Mouse (Mus musculus) Patski (cell line): ENCODE data around the gene Mthfr. TPM values are rescaled to one million over a fixed set of nuclear protein-coding genes. Genes with fewer than 3 reads are reported as not detected.
"Not testable (repeated sequence)": the region's sequence is repeated elsewhere in the genome, so short reads cannot be mapped to it uniquely, and the experiment has no call there.

Experiments
- ATAC-seq: fragments of 100-300 bp; one replicate; pipeline ENCODE4 v1.8.0; 2021
- CTCF ChIA-PET: fragments of 350-600 bp; sonication (Branson Sonifier 250); formaldehyde crosslinking; loops from one replicate; lab custom pipeline; 2022; ENCODE audit warnings: inconsistent platforms; lab: Charles Lee
- POLR2A ChIA-PET: fragments of 350-600 bp; sonication (Branson Sonifier 250); formaldehyde crosslinking; loops from one replicate; lab custom pipeline; 2022; ENCODE audit warnings: antibody characterized with exemption, inconsistent platforms; lab: Charles Lee
- DNase-seq: peaks from one replicate; pipeline ENCODE4 v3.0.0-alpha.2; 2011; ENCODE audit warnings: low read depth, low spot score
- H3K27me3 ChIP-seq: fragments of 371-371 bp; one replicate; pipeline ENCODE4 v1.5.1; 2021
- CTCF ChIP-seq: fragments of 100-300 bp; IDR thresholded peaks from one replicate; pipeline ENCODE4 v1.5.1; 2021
- in situ Hi-C: fragments of 300-500 bp; cut with MboI; formaldehyde crosslinking; loops from 3 replicates; pipeline ENCODE4 v1.11.1; 2018; ENCODE audit warnings: low pct_unique_long_range_greater_than_20kb, mixed read lengths
- polyA plus RNA-seq: library from polyadenylated mRNA; unstranded; gene quantifications from one replicate; pipeline ENCODE4 v1.2.3, GENCODE M21; 2021

The Mthfr gene
- polyA plus RNA-seq, 1 experiment from 2014 or later: 20.0 TPM

GRCm38 (mm10) chr4:148039254-148040028 lies 564 bp downstream of the Mthfr start:
- ATAC-seq (peak; percentile 5), DNase-seq (no peak)
- POLR2A ChIA-PET: interaction anchor here (1.0 to 1.1 kb wide), 2 partner anchors 15 to 19 kb away, joined by 3 read pairs; no protein-coding TSS in a partner anchor
- in situ Hi-C loops: no loop called here
- CTCF ChIA-PET: interaction anchor here (0.8 to 1.6 kb wide), 3 partner anchors 21 to 79 kb away, joined by 3 to 4 read pairs (median 4); no protein-coding TSS in a partner anchor
- H3K27me3 ChIP-seq: no peaks in the 10 kb centered on the region
- no peak for TF ChIP-seq CTCF

GRCm38 (mm10) chr4:148040029-148040830 lies 1.4 kb downstream of the Mthfr start:
- ChIA-PET CTCF (interaction anchor here (0.8 to 1.6 kb wide), 5 partner anchors 11 to 80 kb away, joined by 3 to 4 read pairs (median 4); no protein-coding TSS in a partner anchor), POLR2A (interaction anchor here (1.0 kb wide), 1 partner anchor 19 kb away, joined by 3 read pairs; no protein-coding TSS in a partner anchor)
- in situ Hi-C loops: no loop called here
- DNase-seq: no peak
- no peaks in the 10 kb centered on the region for H3K27me3 ChIP-seq
- no peak for ATAC-seq
- no peak for TF ChIP-seq CTCF

- ChIA-PET POLR2A (no interaction called here), CTCF (interaction anchor here (0.8 to 1.6 kb wide), 5 partner anchors 10 to 81 kb away, joined by 3 to 4 read pairs (median 4); no protein-coding TSS in a partner anchor)
- no peak for TF ChIP-seq CTCF
- DNase-seq: no peak
- peak; percentile 18 for ATAC-seq
- in situ Hi-C loops: no loop called here
- no peaks in the 10 kb centered on the region for H3K27me3 ChIP-seq
Observed at GRCm38 (mm10) chr4:148040933-148041610, 2.2 kb downstream of the Mthfr start.

- POLR2A ChIA-PET: no interaction called here
- DNase-seq: no peak
- CTCF ChIA-PET: interaction anchor here (0.8 to 1.6 kb wide), 5 partner anchors 10 to 37 kb away, joined by 3 to 6 read pairs (median 4); no protein-coding TSS in a partner anchor
- no peak for TF ChIP-seq CTCF
- H3K27me3 ChIP-seq: no peaks in the 10 kb centered on the region
- in situ Hi-C loops: no loop called here
- peak; percentile 5 for ATAC-seq
Observed at GRCm38 (mm10) chr4:148041611-148042191, 2.8 kb downstream of the Mthfr start.

GRCm38 (mm10) chr4:148043327-148043726 lies 4.5 kb downstream of the Mthfr start:
- DNase-seq, ATAC-seq, POLR2A ChIA-PET, in situ Hi-C loops, H3K27me3 ChIP-seq: not testable (repeated sequence)
- CTCF ChIA-PET: interaction anchor here (1.5 kb wide), 1 partner anchor 16 kb away, joined by 6 read pairs; no protein-coding TSS in a partner anchor

- DNase-seq: no peak
- no peaks in the 10 kb centered on the region for H3K27me3 ChIP-seq
- no peak for ATAC-seq
- POLR2A ChIA-PET: no interaction called here
- CTCF ChIA-PET: no interaction called here
- in situ Hi-C loops: no loop called here
- TF ChIP-seq CTCF: no peak
Observed at GRCm38 (mm10) chr4:148044113-148044512, 5.2 kb downstream of the Mthfr start.

GRCm38 (mm10) chr4:148046450-148047031 lies 7.7 kb downstream of the Mthfr start:
- no peak for DNase-seq
- ChIA-PET CTCF (interaction anchor here (1.0 to 1.9 kb wide), 3 partner anchors 13 to 20 kb away, joined by 3 to 4 read pairs (median 3); no protein-coding TSS in a partner anchor), POLR2A (no interaction called here)
- no peak for TF ChIP-seq CTCF
- in situ Hi-C loops: no loop called here
- no peak for ATAC-seq
- H3K27me3 ChIP-seq: no peaks in the 10 kb centered on the region

- H3K27me3 ChIP-seq, POLR2A ChIA-PET, DNase-seq, in situ Hi-C loops, ATAC-seq: not testable (repeated sequence)
- CTCF ChIA-PET: interaction anchor here (1.3 to 1.8 kb wide), 2 partner anchors 9 kb away, joined by 3 to 5 read pairs; no protein-coding TSS in a partner anchor
Observed at GRCm38 (mm10) chr4:148050396-148050914, 11.6 kb downstream of the Mthfr start.
